Mouse (Mus musculus): ENCODE results near the gene Mon1b.

Mon1b gene

GRCm38 (mm10) chr8:113673300-113673699, 37.9 kb downstream of the Mon1b start:
- DNase-seq (ENCODE audit: low spot score): no peak

GRCm38 (mm10) chr8:113674611-113675010, 39.2 kb downstream of the Mon1b start:
- no peak for DNase-seq (ENCODE audit: low spot score)

DNA sequence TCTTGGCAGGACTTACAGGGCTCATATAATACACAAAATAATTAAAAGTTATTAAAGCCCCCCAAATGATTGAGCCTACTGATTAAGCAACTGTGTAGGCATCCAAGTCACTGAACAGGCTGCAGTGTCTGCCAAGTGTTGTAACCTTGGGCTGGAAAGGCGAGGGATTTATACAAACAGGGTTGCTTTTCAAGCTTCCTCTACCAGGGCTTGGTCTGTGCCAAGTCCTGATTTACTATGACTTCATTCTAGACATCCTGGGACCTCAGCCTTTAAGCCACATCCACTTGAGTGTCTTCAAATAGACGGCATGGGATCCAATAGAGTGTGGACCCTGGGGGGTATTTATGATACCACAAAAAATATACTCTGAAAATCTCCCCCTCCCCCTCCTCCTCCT, 39.9 kb downstream of the Mon1b start:
- DNase-seq (ENCODE audit: low spot score): no peak

GRCm38 (mm10) chr8:113676811-113677210, 41.4 kb downstream of the Mon1b start:
- DNase-seq (ENCODE audit: low spot score): no peak

DNA sequence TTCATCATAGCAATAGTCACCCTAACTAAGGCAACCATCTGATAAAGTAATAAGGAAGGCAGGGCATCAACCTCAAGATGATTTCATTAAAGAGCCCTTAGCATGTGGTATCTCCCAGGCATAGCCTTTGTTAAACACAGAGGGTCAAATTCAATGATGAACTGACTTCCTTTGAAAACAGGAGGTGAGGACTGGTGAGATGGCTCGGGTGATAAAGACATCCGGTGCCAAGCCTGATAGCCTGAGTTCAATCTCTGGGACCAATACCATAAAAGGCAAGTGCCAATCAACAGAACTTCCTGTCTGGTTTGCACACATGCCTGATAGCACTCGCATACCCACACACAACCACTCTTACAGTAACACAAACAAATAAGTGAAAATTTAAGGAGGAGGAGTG, 44.0 kb downstream of the Mon1b start:
- DNase-seq (ENCODE audit: low spot score): no peak

- DNase-seq (ENCODE audit: low spot score): no peak
Measured at GRCm38 (mm10) chr8:113687889-113688542, 52.6 kb downstream of the Mon1b start.

DNA sequence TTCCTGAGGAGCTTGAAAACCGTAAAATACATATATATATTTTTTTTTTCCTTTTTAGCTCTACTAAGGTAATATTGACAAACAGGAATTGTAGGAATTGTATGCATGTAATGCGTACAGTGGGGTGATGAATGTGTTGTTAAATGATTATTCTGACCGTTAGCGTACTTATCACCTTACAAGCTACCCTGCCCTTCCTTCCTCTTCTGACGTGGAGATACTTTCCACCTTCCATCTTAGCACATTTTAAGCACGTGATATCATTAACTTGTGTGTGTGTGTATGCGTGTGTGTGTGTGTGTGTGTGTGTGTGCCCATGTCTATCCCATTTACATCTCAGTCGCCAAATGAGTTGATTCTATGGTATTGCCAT, 53.1 kb downstream of the Mon1b start:
- no peak for DNase-seq (ENCODE audit: low spot score)

GRCm38 (mm10) chr8:113691622-113692343, 56.4 kb downstream of the Mon1b start:
- no peak for DNase-seq (ENCODE audit: low spot score)
